Mouse (Mus musculus): Measurements from ENCODE around the gene Txlna. TPM values are rescaled to one million over a fixed set of nuclear protein-coding genes. Genes with fewer than 3 reads are reported as not detected.

The Txlna gene
- polyA plus RNA-seq, 1 experiment from 2014 or later: 58.1 TPM

DNA sequence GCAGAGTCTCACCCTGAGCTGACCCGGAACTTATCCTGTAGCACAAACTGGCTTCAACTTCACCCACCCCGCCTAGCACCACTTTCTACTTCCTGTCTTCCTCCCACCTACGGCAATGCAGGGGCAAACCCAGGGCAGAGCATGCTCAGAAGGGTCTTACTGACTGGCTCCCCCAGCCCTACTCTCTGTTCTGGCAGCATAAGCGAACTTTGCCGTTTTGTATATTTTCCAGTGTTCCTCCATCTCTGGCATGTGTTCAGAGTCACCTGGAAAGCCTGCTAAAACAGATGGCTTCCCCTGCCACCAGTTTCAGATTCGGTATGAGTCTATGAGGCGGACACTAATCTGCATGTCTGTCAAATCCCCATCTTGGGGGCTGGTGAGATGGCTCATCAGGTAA lies 60.5 kb downstream of the Txlna start:
- Histone ChIP-seq H3K9me3 (no peaks in the 10 kb centered on the region), H3K27me3 (0 out of 2 replicates have a peak, but pooled peaks cover 5% of the 10 kb centered on the region), H3K36me3 (no peaks in the 10 kb centered on the region), H3K4me1 (replicated peaks) (peaks cover 14% of the 10 kb centered on the region), H3K27ac (no peak overlapping the region), H3K9ac (no peak overlapping the region), H3K4me3 (no peak overlapping the region), H3K4me2 (no peak overlapping the region)
- ATAC-seq (ENCODE audit: low FRiP score): no peak
- WGBS: 80% methylated on average over 6 of the region's 7 CpGs

DNA sequence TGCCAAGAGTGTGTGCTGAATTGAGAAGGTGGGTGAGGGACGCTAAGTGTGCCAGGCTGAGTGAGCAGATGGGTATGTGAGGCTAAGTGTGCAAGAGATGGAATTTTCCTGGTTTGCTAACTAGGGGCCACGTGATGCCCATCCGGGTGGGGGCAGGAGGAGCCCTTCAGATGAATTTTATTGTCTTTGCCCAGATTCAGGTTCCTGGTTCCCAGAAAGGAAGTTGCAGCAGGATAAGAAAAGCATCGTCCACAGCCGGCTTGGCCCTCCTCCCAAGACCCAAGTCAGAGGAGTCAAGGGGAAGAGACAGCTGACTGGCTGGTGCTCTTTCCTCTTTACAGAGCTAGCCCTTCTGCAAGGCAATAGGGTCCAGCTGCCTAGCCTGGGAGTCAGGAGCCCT lies 62.4 kb downstream of the Txlna start, which contains the start of gene Fam167b:
Fam167b (minus strand) TSS at position 84 of the 400 bp plus-strand sequence.
- Histone ChIP-seq H3K27ac (no peak within 1 kb of the TSS), H3K9me3 (no peaks in the 10 kb centered on the region), H3K36me3 (no peaks in the 10 kb centered on the region), H3K27me3 (0 out of 2 replicates have a peak, but pooled peaks cover 5% of the 10 kb centered on the region), H3K4me1 (replicated peaks) (peaks cover 7% of the 10 kb centered on the region; the same call in 1 of the 2 replicates), H3K9ac (peak within 1 kb of the TSS; percentile 57; the same call in 1 of the 2 replicates), H3K4me3 (no peak within 1 kb of the TSS), H3K4me2 (peak within 1 kb of the TSS; percentile 25; the same call in 1 of the 2 replicates)
- WGBS: 81% methylated on average over 5 of the region's 5 CpGs
- no peak for ATAC-seq (ENCODE audit: low FRiP score)

GRCm38 (mm10) chr4:129577688-129578087 lies 63.2 kb downstream of the Txlna start:
- H3K4me3 ChIP-seq: no peak overlapping the region
- no peak overlapping the region for H3K27ac ChIP-seq
- 82% methylated on average over 7 of the region's 7 CpGs for WGBS
- no peak overlapping the region for H3K4me2 ChIP-seq
- peaks cover 7% of the 10 kb centered on the region; the same call in 1 of the 2 replicates for H3K4me1 ChIP-seq (replicated peaks)
- ATAC-seq (ENCODE audit: low FRiP score): no peak
- H3K9me3 ChIP-seq: no peaks in the 10 kb centered on the region
- no peaks in the 10 kb centered on the region for H3K36me3 ChIP-seq
- 0 out of 2 replicates have a peak, but pooled peaks cover 5% of the 10 kb centered on the region for H3K27me3 ChIP-seq
- H3K9ac ChIP-seq: 0 out of 2 replicates have a peak overlapping the region, but pooled peaks have one; percentile 57

- Histone ChIP-seq H3K27ac (no peak overlapping the region), H3K9ac (peak overlapping the region; percentile 57), H3K4me3 (no peak overlapping the region), H3K27me3 (0 out of 2 replicates have a peak, but pooled peaks cover 5% of the 10 kb centered on the region), H3K4me1 (replicated peaks) (peaks cover 7% of the 10 kb centered on the region; the same call in 1 of the 2 replicates), H3K36me3 (no peaks in the 10 kb centered on the region), H3K9me3 (no peaks in the 10 kb centered on the region), H3K4me2 (peak overlapping the region; percentile 25)
- 0 out of 2 replicates have a peak, but pooled peaks have one; percentile 36 for ATAC-seq (ENCODE audit: low FRiP score)
- 32% methylated on average over 21 of the region's 21 CpGs for WGBS
Observed at GRCm38 (mm10) chr4:129576863-129577491, 63.9 kb downstream of the Txlna start.

Small RNA genes within 50 kb of the gene (microRNA-seq; reads per million reads assigned to microRNA genes)
- gene Mir7016: 0.93 reads per million

Other genes starting within 250 kb of the Txlna start
- 13.6 and 13.9 TPM in 2 replicates for gene Zbtb8b, start 200.2 kb downstream of the Txlna start, polyA plus RNA-seq (2015; fragmentation: Nextera tagmentation; extraction: Ambion mirVana)
- gene Bsdc1, start 179.5 kb downstream of the Txlna start, polyA plus RNA-seq (2015; fragmentation: Nextera tagmentation; extraction: Ambion mirVana): 34.9 and 36.2 TPM in 2 replicates
- 0.13 TPM in 1 of 2 replicates, not detected in the other for gene Tssk3, start 150.0 kb downstream of the Txlna start, polyA plus RNA-seq (2015; fragmentation: Nextera tagmentation; extraction: Ambion mirVana)
- 0.36 TPM in 1 of 2 replicates, not detected in the other for gene Fam229a, start 149.9 kb downstream of the Txlna start, polyA plus RNA-seq (2015; fragmentation: Nextera tagmentation; extraction: Ambion mirVana)
- 1,788 and 1,829 TPM in 2 replicates for gene Marcksl1, start 127.5 kb downstream of the Txlna start, polyA plus RNA-seq (2015; fragmentation: Nextera tagmentation; extraction: Ambion mirVana)
- gene Hdac1, start 98.4 kb downstream of the Txlna start, polyA plus RNA-seq (2015; fragmentation: Nextera tagmentation; extraction: Ambion mirVana): 111 and 113 TPM in 2 replicates
- gene Lck, start 67.4 kb downstream of the Txlna start, polyA plus RNA-seq (2015; fragmentation: Nextera tagmentation; extraction: Ambion mirVana): 7.6 and 11.1 TPM in 2 replicates
- gene Fam167b, start 62.5 kb downstream of the Txlna start, polyA plus RNA-seq (2015; fragmentation: Nextera tagmentation; extraction: Ambion mirVana): 0.80 and 0.87 TPM in 2 replicates
- gene Eif3i, start 40.4 kb downstream of the Txlna start, polyA plus RNA-seq (2015; fragmentation: Nextera tagmentation; extraction: Ambion mirVana): 208 and 212 TPM in 2 replicates
- 195 and 196 TPM in 2 replicates for gene Tmem234, start 40.4 kb downstream of the Txlna start, polyA plus RNA-seq (2015; fragmentation: Nextera tagmentation; extraction: Ambion mirVana)
- gene Dcdc2b, start 26.8 kb downstream of the Txlna start, polyA plus RNA-seq (2015; fragmentation: Nextera tagmentation; extraction: Ambion mirVana): 4.0 and 4.3 TPM in 2 replicates
- 30.0 and 37.8 TPM in 2 replicates for gene Iqcc, start 22.0 kb downstream of the Txlna start, polyA plus RNA-seq (2015; fragmentation: Nextera tagmentation; extraction: Ambion mirVana)
- 130 and 135 TPM in 2 replicates for gene Ccdc28b, start 17.1 kb downstream of the Txlna start, polyA plus RNA-seq (2015; fragmentation: Nextera tagmentation; extraction: Ambion mirVana)
- gene Kpna6, start 31.7 kb upstream of the Txlna start, polyA plus RNA-seq (2015; fragmentation: Nextera tagmentation; extraction: Ambion mirVana): 15.7 and 17.6 TPM in 2 replicates
- 16.8 and 18.4 TPM in 2 replicates for gene Tmem39b, start 55.8 kb upstream of the Txlna start, polyA plus RNA-seq (2015; fragmentation: Nextera tagmentation; extraction: Ambion mirVana)
- gene Khdrbs1, start 101.2 kb upstream of the Txlna start, polyA plus RNA-seq (2015; fragmentation: Nextera tagmentation; extraction: Ambion mirVana): 157 TPM in 2 replicates
- 292 and 306 TPM in 2 replicates for gene Ptp4a2, start 170.2 kb upstream of the Txlna start, polyA plus RNA-seq (2015; fragmentation: Nextera tagmentation; extraction: Ambion mirVana)